Mouse (Mus musculus): Measurements from ENCODE around the gene Dpm1. TPM values are rescaled to one million over a fixed set of nuclear protein-coding genes. Genes with fewer than 3 reads are reported as not detected.

Gene Dpm1
- 10.7 TPM for polyA plus RNA-seq (2015; fragmentation: Illumina TruSeq; extraction: RNeasy Lipid Tissue Mini Kit (QIAGEN cat#74804); ENCODE audit: insufficient read depth, low read depth, low replicate concordance)

GRCm38 (mm10) chr2:168230026-168230728 lies at the start of gene Dpm1, which contains the start of the genes Gm20716 and Mocs3:
TSS of gene Dpm1 (minus strand) at chr2:168230591.
TSS of gene Gm20716 (minus strand) at chr2:168230364.
TSS of gene Mocs3 (plus strand) at chr2:168230622.

GRCm38 (mm10) chr2:168206725-168207644 lies 23.4 kb downstream of the Dpm1 start, which contains the start of gene Adnp:
TSS of gene Adnp (minus strand) at chr2:168207112.

Other genes with a start within 250 kb of the Dpm1 start
- 2.0 TPM for gene Ripor3, start 220.0 kb downstream of the Dpm1 start, polyA plus RNA-seq (2015; fragmentation: Illumina TruSeq; extraction: RNeasy Lipid Tissue Mini Kit (QIAGEN cat#74804); ENCODE audit: insufficient read depth, low read depth, low replicate concordance)
- gene Pard6b, start 149.6 kb downstream of the Dpm1 start, polyA plus RNA-seq (2015; fragmentation: Illumina TruSeq; extraction: RNeasy Lipid Tissue Mini Kit (QIAGEN cat#74804); ENCODE audit: insufficient read depth, low read depth, low replicate concordance) = 2.6 TPM
- gene Adnp, start 23.5 kb downstream of the Dpm1 start, polyA plus RNA-seq (2015; fragmentation: Illumina TruSeq; extraction: RNeasy Lipid Tissue Mini Kit (QIAGEN cat#74804); ENCODE audit: insufficient read depth, low read depth, low replicate concordance) = 2.8 TPM
- 7.7 TPM for gene Gm20716, start 227 bp downstream of the Dpm1 start, polyA plus RNA-seq (2015; fragmentation: Illumina TruSeq; extraction: RNeasy Lipid Tissue Mini Kit (QIAGEN cat#74804); ENCODE audit: insufficient read depth, low read depth, low replicate concordance)
- gene Mocs3, start within 50 bp of the Dpm1 start, polyA plus RNA-seq (2015; fragmentation: Illumina TruSeq; extraction: RNeasy Lipid Tissue Mini Kit (QIAGEN cat#74804); ENCODE audit: insufficient read depth, low read depth, low replicate concordance) = 1.7 TPM
- gene Kcng1, start 51.1 kb upstream of the Dpm1 start, polyA plus RNA-seq (2015; fragmentation: Illumina TruSeq; extraction: RNeasy Lipid Tissue Mini Kit (QIAGEN cat#74804); ENCODE audit: insufficient read depth, low read depth, low replicate concordance) = not detected

All from pancreas, adult 10 weeks (tissue).